In the genomic region with DNA sequence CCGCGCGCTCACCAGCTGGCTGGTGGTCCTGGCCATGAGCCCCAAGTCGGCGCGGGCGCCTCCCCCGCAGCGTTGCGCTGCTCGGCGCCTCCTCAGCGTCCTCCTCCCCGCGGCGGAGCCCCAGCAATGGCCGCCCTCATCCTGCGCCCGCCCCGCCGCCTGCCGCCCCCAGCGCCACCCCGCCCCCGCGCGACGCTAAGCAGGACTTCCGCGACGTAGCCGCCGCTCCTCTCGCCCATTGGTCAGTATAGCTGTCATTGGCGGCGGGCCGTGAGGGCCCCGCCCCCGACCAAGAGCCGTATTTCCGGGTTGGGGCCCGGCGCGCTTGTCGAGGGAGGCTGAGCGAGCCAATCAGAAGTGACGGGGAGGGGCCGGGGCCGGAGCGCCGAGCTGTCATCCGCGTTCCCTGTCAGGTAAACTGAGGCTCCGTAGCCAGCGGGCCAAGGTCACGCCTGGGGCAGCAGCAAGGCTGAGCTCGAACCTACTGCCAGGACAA, we compare ENCODE assay signal across 8 mouse cellular contexts. TPM values are rescaled to one million over a fixed set of nuclear protein-coding genes. Genes with fewer than 3 reads are reported as not detected.
DNase-seq lines count a peak whose midpoint lies in the region; ATAC-seq lines count a peak whose summit lies in the region.

No protein-coding gene starts in this region.

- peak; percentile 99 for DNase-seq in CD4-positive, CD25-positive, alpha-beta regulatory T cell, adult 2 months (ENCODE audit: low read depth, low spot score)
- DNase-seq in fat pad, adult 2 months (ENCODE audit: extremely low read depth, low read depth, low spot score), result peak; percentile 54
- DNase-seq in kidney, postnatal 14 days, result peak; percentile 98
- peak; percentile 96 for DNase-seq in liver, embryonic 13.5 days
- peak; percentile 92 for DNase-seq in neural tube, embryonic 10.5 days (ENCODE audit: extremely low spot score, low spot score)

- peak overlapping the region; percentile 97 for H3K4me3 ChIP-seq in brown adipose tissue, adult 24 weeks (ENCODE audit: insufficient read depth, low read depth, low read length)
- peak overlapping the region; percentile 95 to 99 for H3K4me3 ChIP-seq in heart, embryonic 14.5 days (ENCODE audit: control insufficient read depth in 1 of 2, insufficient read depth in 1 of 2, low read depth in 1 of 2, low read length in 2 of 2)
- H3K4me3 ChIP-seq in liver, embryonic 13.5 days (replicated peaks), result peak overlapping the region; percentile 99
- peak overlapping the region; percentile 92 for H3K4me3 ChIP-seq in stomach, embryonic 16.5 days (replicated peaks; ENCODE audit: low read length)

- H3K27me3 ChIP-seq in heart, embryonic 14.5 days (ENCODE audit: control insufficient read depth, insufficient read depth, low read length), result no peaks in the 10 kb centered on the region
- no peaks in the 10 kb centered on the region for H3K27me3 ChIP-seq in liver, embryonic 13.5 days
- no peaks in the 10 kb centered on the region for H3K27me3 ChIP-seq in stomach, embryonic 16.5 days (ENCODE audit: control insufficient read depth, insufficient read depth, low read length)

- peaks cover 16% of the 10 kb centered on the region; the same call in 1 of the 2 replicates for H3K4me1 ChIP-seq in brown adipose tissue, adult 24 weeks (ENCODE audit: control insufficient read depth, insufficient read depth, insufficient read length, low read length)
- peaks cover 5 to 37% of the 10 kb centered on the region in 2 experiments; a peak in 3 of 4 replicates for H3K4me1 ChIP-seq in heart, embryonic 14.5 days (ENCODE audit: control insufficient read depth in 2 of 2, insufficient read depth in 2 of 2, low read length in 2 of 2)
- H3K4me1 ChIP-seq in liver, embryonic 13.5 days (replicated peaks), result peaks cover 49% of the 10 kb centered on the region
- H3K4me1 ChIP-seq in stomach, embryonic 16.5 days (ENCODE audit: control insufficient read depth, insufficient read depth, low read length), result peaks cover 16% of the 10 kb centered on the region

- H3K27ac ChIP-seq in brown adipose tissue, adult 24 weeks (replicated peaks; ENCODE audit: low read depth, low read length), result peak overlapping the region; percentile 81
- H3K27ac ChIP-seq in heart, embryonic 14.5 days (replicated peaks in 1 of 2; ENCODE audit: control insufficient read depth in 1 of 2, insufficient read depth in 1 of 2, low read depth in 2 of 2, low read length in 2 of 2), result peak overlapping the region; percentile 93 to 95
- peak overlapping the region; percentile 92 for H3K27ac ChIP-seq in liver, embryonic 13.5 days
- H3K27ac ChIP-seq in stomach, embryonic 16.5 days (ENCODE audit: low read length), result peak overlapping the region; percentile 83

- no peaks in the 10 kb centered on the region for H3K36me3 ChIP-seq in heart, embryonic 14.5 days (ENCODE audit: control insufficient read depth, insufficient read depth, low read length)
- no peaks in the 10 kb centered on the region for H3K36me3 ChIP-seq in liver, embryonic 13.5 days
- no peaks in the 10 kb centered on the region for H3K36me3 ChIP-seq in stomach, embryonic 16.5 days (ENCODE audit: control insufficient read depth, insufficient read depth, low read length)

- H3K9me3 ChIP-seq in heart, embryonic 14.5 days (ENCODE audit: control insufficient read depth, low read length), result no peaks in the 10 kb centered on the region
- H3K9me3 ChIP-seq in liver, embryonic 13.5 days (replicated peaks), result no peaks in the 10 kb centered on the region
- H3K9me3 ChIP-seq in stomach, embryonic 16.5 days (replicated peaks; ENCODE audit: control insufficient read depth, low read length), result no peaks in the 10 kb centered on the region

- WGBS in heart, embryonic 14.5 days, result under 1% methylated on average over 48 of the region's 57 CpGs
- under 1% methylated on average over 57 of the region's 57 CpGs for WGBS in liver, embryonic 13.5 days (ENCODE audit: insufficient replicate concordance)
- under 1% methylated on average over 54 of the region's 57 CpGs for WGBS in stomach, embryonic 16.5 days

- H3K4me2 ChIP-seq in heart, embryonic 14.5 days (ENCODE audit: low read length), result peak overlapping the region; percentile 80
- H3K4me2 ChIP-seq in liver, embryonic 13.5 days, result peak overlapping the region; percentile 83
- peak overlapping the region; percentile 89 for H3K4me2 ChIP-seq in stomach, embryonic 16.5 days (ENCODE audit: low read depth, low read length)

- ATAC-seq in heart, embryonic 14.5 days (ENCODE audit: insufficient number of reproducible peaks, insufficient read depth, low FRiP score, low read depth), result peak; percentile 96
- peak; percentile 95 for ATAC-seq in liver, embryonic 13.5 days (ENCODE audit: low read depth)
- ATAC-seq in stomach, embryonic 16.5 days (ENCODE audit: insufficient read depth, low FRiP score), result peak; percentile 97

- H3K9ac ChIP-seq in heart, embryonic 14.5 days (ENCODE audit: low read length), result peak overlapping the region; percentile 97
- H3K9ac ChIP-seq in liver, embryonic 13.5 days, result peak overlapping the region; percentile 97
- peak overlapping the region; percentile 95 for H3K9ac ChIP-seq in stomach, embryonic 16.5 days (ENCODE audit: low read length)

RNA-seq across cellular contexts. Expression of gene Pdpk1, which starts 9.3 kb away (rescaled TPM):
- polyA plus RNA-seq in brown adipose tissue, adult 24 weeks (2012; ENCODE audit: insufficient read depth, insufficient read length, missing spikeins), result 23.9 and 24.3 TPM in 2 replicates
- 44.5 and 45.6 TPM in 2 replicates for polyA plus RNA-seq in heart, embryonic 14.5 days (2014; fragmentation: Nextera tagmentation; extraction: Ambion mirVana)
- 26.8 and 34.0 TPM in 2 replicates for polyA plus RNA-seq in liver, embryonic 13.5 days (2015; fragmentation: Nextera tagmentation; extraction: Ambion mirVana)
- 36.6 and 38.6 TPM in 2 replicates for polyA plus RNA-seq in stomach, embryonic 16.5 days (2015; fragmentation: Nextera tagmentation; extraction: Ambion mirVana)

RNA-seq across cellular contexts. Expression of gene Amdhd2, which starts 22.1 kb away (rescaled TPM):
- polyA plus RNA-seq in brown adipose tissue, adult 24 weeks (2012; ENCODE audit: insufficient read depth, insufficient read length, missing spikeins), result 13.4 and 16.2 TPM in 2 replicates
- 23.6 and 26.0 TPM in 2 replicates for polyA plus RNA-seq in heart, embryonic 14.5 days (2014; fragmentation: Nextera tagmentation; extraction: Ambion mirVana)
- 18.6 and 20.8 TPM in 2 replicates for polyA plus RNA-seq in liver, embryonic 13.5 days (2015; fragmentation: Nextera tagmentation; extraction: Ambion mirVana)
- polyA plus RNA-seq in stomach, embryonic 16.5 days (2015; fragmentation: Nextera tagmentation; extraction: Ambion mirVana), result 26.1 and 27.0 TPM in 2 replicates

RNA-seq across cellular contexts. Expression of gene Atp6v0c, which starts 28.0 kb away (rescaled TPM):
- polyA plus RNA-seq in brown adipose tissue, adult 24 weeks (2012; ENCODE audit: insufficient read depth, insufficient read length, missing spikeins), result 241 and 250 TPM in 2 replicates
- polyA plus RNA-seq in heart, embryonic 14.5 days (2014; fragmentation: Nextera tagmentation; extraction: Ambion mirVana), result 581 and 616 TPM in 2 replicates
- 348 and 367 TPM in 2 replicates for polyA plus RNA-seq in liver, embryonic 13.5 days (2015; fragmentation: Nextera tagmentation; extraction: Ambion mirVana)
- 504 and 564 TPM in 2 replicates for polyA plus RNA-seq in stomach, embryonic 16.5 days (2015; fragmentation: Nextera tagmentation; extraction: Ambion mirVana)

Comparison
In these comparisons a context has a peak if more than half of its experiments do, and no peak if none do; other contexts are left out.
1. Peak in every context shown above with its lines: DNase-seq, ATAC-seq, H3K4me3 ChIP-seq and H3K27ac ChIP-seq.